Mouse (Mus musculus) retina, embryonic 14.5 days (tissue): Measurements from ENCODE around the gene Kif28.
"Not testable (repeated sequence)": the region's sequence is repeated elsewhere in the genome, so short reads cannot be mapped to it uniquely, and the experiment has no call there.

Experiments used
- DNase-seq: peaks from one replicate; pipeline ENCODE4 v3.0.0-alpha.2; 2015; ENCODE audit warnings: low spot score

Gene Kif28

DNA sequence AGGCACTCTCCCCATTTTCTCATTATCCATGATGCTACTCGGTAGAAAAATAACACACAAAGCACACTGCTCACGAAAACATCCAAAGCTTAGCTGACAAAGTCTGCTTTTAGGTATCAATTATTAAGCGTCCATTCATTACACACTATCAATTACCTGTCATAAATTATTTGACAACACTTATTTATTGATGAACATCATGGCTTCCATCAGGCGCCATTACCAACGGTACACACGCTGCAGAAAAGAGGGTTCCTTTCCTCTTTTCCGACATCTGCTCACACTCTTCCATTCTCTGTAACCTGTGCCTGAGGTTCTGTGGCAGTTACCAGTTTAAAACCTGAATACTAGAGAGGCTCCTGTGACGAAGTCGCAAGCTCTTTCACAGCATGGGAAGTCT, at the start of gene Kif28:
Gene Kif28 (minus strand): TSS at position 101 of the 400 bp plus-strand sequence.
- peak; percentile 49 for DNase-seq

DNA sequence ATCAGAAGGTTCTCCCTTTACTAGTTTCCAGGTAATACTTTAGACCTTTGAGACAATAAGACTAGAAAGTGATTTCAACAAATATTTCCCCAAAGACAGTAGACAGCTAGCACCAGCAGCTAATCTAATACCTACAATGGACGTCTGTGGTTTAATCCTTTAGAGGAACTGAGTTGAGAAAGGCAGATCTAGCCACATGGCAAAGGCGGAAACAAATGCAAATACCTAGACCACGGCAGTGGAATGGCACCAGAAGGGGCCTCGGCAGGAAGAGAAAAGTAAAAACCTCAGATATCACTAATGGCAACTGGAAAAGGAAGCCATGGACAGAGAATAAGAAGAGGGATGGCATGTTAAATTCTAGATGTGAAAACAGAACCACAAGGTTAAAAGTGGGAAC, 42.2 kb upstream of the Kif28 start:
- no peak for DNase-seq

DNA sequence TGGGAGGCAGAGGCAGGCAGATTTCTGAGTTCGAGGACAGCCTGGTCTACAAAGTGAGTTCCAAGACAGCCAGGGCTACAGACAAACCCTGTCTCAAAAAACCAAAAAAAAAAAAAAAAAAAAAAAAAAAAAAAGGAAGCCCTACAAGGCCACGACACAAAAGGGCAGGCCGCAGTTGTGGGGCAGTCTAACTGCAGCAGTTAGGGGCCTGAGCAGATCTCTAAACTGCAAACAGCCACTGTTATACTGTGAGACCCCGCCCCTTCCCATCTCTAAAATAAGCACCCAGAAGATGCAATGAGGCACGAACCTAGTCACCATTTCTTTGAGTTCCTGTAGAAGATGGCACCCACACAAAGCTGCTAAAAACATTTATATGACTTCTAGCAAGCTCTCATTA, 40.4 kb upstream of the Kif28 start:
- DNase-seq = no peak

DNA sequence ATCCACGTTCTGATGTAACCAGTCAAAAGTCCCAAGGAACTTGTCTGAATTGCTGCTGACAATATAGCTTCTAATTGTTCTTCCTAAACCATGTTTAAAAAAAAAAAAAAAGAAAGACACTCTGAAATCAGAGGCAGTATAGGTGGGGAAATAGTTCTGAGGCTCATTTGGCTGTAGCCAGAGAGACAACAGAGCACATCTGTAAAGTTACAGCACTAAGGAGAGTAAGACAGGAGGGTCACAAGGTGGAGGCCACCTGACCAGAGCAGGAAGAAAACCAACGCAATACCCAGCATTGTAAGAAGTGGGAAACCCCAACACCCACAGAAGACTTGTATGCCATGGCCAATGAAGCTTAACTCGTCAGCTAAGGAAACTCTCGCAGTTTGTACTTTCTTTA, 39.0 kb upstream of the Kif28 start:
- DNase-seq = no peak

GRCm38 (mm10) chr1:179776831-179777230, 31.8 kb upstream of the Kif28 start:
- no peak for DNase-seq

- DNase-seq = no peak
Measured at GRCm38 (mm10) chr1:179760553-179760952, 15.5 kb upstream of the Kif28 start.

DNA sequence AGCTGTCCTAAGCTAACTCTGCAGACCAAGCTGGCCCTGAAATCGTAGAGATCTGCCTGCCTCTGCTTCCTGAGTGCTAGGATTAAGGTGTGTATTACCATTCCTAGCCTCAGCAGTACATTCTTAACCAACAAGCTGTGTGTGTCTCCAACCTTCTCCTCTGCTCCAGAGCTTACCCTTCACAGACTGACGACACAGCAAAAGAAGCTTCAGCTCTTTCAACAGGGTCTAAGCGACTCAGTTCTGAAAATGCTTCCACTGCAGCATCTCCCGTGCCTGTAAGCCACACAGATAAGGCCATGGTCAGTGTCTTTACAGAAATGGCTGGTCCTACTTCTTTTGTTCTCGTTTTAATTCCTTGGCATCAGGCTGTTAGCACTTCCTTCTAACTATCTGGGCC, 15.0 kb upstream of the Kif28 start:
- DNase-seq = no peak

- no peak for DNase-seq
Measured at GRCm38 (mm10) chr1:179756477-179756876, 11.4 kb upstream of the Kif28 start.

DNA sequence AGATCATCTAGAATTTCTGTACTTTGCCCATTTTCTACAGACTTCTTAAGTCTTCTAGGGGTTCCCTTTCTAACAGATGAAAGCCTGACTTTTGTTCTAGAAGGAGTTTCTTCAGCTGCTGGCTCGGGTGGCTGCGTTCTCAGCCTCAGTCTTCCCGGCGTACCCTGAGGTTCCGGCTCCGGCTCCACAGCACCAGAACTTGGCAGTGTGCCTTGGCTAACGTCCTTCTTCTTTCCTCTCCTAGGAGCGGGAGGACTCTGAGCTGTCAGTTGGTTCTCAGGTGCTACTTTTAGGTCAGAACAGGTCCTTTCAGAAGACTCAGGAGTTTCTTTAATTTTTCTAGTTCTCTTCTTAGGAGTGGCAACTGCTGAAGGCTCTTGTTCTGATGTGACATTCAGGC, 7.9 kb upstream of the Kif28 start:
- DNase-seq = no peak

GRCm38 (mm10) chr1:179752276-179752675, 7.2 kb upstream of the Kif28 start:
- no peak for DNase-seq

- DNase-seq = no peak
Measured at GRCm38 (mm10) chr1:179743593-179744193, 1.4 kb downstream of the Kif28 start.

DNA sequence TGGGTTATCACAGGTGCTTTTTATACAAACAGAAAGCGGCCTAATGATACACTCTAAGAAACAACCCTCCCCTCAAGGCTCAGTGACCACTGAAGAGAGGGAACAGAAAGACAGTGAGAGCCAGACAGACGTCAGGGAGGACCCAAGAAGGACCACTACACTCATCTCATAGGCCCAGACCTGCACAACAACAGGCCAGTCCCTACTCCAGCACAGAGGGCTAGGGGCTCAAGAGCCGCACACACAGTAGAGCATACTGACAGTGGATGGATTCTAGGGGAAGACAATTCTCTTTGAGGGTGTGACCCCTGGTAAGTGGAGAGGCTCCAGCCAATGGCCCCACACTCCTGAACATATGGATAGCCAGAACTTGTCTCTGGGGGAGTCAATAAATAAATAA, 8.6 kb downstream of the Kif28 start:
- DNase-seq = no peak

GRCm38 (mm10) chr1:179734500-179735474, 10.3 kb downstream of the Kif28 start:
- peak; percentile 65 for DNase-seq

- no peak for DNase-seq
Measured at GRCm38 (mm10) chr1:179731391-179731790, 13.7 kb downstream of the Kif28 start.

DNA sequence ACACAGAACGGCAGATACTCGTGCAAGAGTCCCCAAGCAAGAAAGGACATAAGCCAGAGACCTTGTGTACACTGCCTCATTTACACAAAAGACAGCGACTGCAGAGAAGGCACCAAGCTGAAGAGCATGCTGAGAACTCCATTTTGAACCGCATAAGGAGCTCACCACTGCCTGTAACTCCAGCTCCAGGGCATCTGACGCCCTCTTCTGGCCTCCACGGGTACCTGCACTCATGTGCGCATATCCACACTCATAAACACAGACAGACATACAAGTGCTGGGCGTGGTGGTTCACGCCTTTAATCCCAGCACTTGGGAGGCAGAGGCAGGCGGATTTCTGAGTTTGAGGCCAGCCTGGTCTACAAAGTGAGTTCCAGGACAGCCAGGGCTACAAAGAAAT, 16.4 kb downstream of the Kif28 start:
- DNase-seq = no peak

DNA sequence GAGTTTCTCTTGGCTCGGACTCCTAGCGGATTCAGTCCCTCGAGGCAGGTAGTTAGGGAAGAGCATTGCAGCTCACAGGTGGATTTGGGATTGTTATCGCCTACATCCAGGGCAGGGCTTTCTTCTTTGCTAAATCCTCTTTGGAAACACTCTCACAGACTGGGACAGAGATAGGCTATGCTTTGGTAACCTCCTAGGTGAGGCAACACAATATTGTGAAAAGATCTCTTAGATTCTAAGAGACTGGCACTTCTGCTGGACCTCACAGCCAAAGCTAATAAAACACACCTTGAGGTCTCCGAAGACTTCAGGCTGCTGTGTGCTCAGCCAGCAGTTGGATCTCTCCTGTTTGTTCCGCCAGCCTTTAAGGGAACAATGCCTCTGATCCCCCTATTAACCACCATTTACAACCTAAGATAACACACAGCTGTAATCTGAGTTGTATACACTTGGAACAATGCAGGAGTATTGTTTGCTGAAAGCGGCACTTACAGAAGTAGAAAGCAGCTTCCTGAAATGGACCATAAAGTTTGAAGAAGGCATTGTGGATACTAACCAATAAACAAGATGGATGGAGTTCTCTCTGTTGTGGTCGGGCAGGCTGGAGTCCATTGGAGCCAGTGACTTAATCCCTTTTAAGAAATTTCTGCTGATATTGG, 22.1 kb downstream of the Kif28 start:
- DNase-seq = no peak

DNA sequence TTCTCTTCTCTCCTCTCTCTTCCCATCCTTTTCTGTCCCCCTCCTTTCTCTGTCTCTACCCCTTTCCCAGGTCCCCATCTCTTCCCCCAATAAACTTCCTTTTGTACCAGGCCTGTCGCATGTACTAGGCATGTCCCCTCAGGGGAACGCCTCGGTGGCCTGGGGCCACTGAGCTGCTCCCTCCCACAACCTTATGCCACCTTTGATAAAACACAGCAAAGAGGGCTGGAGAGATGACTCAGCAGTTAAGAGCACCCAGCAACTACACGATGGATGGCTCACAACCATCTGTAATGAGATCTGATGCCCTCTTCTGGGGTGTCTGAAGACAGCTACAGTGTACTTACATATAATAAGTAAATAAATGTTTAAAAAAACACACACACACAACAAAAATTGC, 29.3 kb downstream of the Kif28 start:
- DNase-seq = no peak

- DNase-seq = not testable (repeated sequence)
Measured at GRCm38 (mm10) chr1:179715289-179715688, 29.8 kb downstream of the Kif28 start.

GRCm38 (mm10) chr1:179713367-179713766, 31.7 kb downstream of the Kif28 start:
- no peak for DNase-seq

DNA sequence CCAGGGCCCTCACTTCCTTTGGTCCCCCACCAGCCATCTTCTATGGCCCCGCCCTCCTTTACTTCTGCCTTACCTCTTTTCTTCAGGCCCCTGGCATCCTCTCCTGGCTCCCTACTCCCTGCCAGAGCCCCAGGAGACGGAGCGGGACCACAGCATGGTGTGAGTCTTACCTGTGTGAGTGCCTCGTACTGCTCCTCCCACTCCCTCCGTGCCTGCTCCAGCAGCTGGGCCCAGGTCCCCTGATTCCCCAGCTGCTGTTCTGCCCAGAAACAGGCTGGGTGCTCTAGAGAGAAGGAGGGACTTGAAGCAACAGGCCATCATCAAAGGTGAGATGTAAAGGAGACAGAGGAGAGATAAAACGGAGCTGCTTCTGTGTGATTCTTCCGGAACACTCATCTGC, 32.4 kb downstream of the Kif28 start:
- no peak for DNase-seq

DNA sequence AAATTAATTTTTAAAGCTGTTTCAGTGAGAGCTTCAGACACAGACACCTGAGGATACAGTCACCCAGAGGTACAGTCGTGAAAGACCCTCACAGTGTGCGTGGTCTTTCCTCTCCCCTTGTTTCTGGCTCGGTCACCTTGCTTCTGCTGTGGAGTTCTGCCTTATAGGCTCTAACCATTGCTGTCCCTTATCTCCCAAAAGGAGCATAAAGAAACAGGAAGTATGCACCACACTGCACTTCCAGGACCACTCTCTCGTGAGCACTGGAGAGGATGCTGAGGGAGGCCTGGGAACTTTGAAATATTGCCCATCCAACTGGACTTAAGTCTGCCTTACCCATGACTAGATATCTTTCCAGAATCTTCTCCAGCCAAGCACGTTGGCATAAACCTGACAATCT, 34.3 kb downstream of the Kif28 start:
- DNase-seq = no peak

- DNase-seq = no peak
Measured at GRCm38 (mm10) chr1:179709390-179709789, 35.7 kb downstream of the Kif28 start.

DNA sequence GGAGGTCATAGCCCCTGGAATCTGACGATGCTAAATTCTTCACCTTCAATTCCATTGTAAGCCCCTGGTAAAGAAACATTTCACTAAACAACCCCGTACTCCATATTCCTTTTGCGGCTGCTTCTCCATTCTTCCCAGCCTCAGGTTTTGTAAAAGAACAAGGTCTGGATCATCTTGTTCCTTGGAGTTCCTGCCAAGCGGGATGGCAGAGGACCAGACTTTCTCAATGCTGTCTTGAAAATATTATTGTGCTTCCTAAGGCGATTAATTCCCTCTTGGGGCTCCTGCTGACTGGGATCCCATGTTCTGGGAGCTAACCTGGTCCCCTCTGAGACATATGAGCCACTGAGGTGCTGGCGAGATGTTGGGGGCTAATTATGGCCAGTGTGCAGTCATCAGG, 39.9 kb downstream of the Kif28 start:
- DNase-seq = no peak
